Mouse (Mus musculus) 3134 (cell line): ENCODE results near the gene Trappc1.

ENCODE experiments used
- DNase-seq: peaks from one replicate; pipeline ENCODE4 v3.0.0-alpha.2; 2011; ENCODE audit warnings: low spot score; ENCODE audit not compliant: insufficient read length; ENCODE audit errors: extremely low read depth

Gene Trappc1

DNA sequence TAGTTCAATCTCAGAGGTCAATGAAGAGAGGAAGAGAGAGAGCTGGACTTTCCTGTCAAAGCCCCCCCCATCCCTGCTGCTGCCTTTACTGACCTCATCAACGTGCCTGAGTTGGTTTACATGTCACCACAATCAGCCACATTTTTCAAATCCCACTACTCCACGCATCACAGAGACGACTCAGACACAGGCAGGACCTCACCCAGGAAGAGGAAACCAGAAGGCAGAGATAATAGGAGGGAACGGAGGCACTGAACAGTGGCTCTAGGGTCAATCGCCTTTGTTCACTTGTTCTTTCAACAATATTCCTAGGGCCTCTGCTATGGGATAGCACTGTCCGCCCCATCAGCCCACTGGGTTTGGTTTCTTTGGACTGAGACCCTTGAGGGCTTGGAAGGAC, 3.9 kb downstream of the Trappc1 start:
- no peak for DNase-seq

GRCm38 (mm10) chr11:69328517-69328916, 4.7 kb downstream of the Trappc1 start:
- DNase-seq = no peak

GRCm38 (mm10) chr11:69331152-69331551, 7.4 kb downstream of the Trappc1 start:
- no peak for DNase-seq

- DNase-seq = no peak
These were observed 8.2 kb downstream of the Trappc1 start for GRCm38 (mm10) chr11:69331929-69332405.

GRCm38 (mm10) chr11:69332713-69333253, 9.0 kb downstream of the Trappc1 start:
- no peak for DNase-seq

DNA sequence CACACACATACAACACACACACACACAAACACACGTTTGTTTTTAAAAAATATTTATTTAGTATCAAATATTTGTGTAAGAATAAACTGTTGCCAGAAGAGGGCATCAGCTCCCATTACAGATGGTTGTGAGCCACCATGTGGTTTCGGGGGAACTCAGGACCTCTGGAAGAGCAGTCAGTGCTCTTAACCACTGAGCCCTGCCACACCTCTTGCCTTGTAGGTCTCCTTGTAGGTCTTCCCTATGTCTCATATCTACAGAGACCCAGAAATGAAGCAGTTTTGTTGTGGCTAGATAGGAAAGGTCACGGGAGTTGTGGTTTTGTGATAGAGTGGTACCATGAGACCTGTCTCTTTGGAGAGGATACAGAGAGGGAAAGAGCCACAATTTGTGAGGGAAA, 10.1 kb downstream of the Trappc1 start:
- no peak for DNase-seq

- DNase-seq = peak; percentile 76
These were observed 11.0 kb downstream of the Trappc1 start for GRCm38 (mm10) chr11:69334796-69335195.

GRCm38 (mm10) chr11:69340161-69341131, 16.7 kb downstream of the Trappc1 start, which contains the start of gene Rnf227:
TSS of gene Rnf227 (plus strand) at chr11:69340461.
- DNase-seq = no peak

GRCm38 (mm10) chr11:69346441-69346840, 22.7 kb downstream of the Trappc1 start:
- DNase-seq = no peak

GRCm38 (mm10) chr11:69356544-69356943, 32.8 kb downstream of the Trappc1 start:
- no peak for DNase-seq

DNA sequence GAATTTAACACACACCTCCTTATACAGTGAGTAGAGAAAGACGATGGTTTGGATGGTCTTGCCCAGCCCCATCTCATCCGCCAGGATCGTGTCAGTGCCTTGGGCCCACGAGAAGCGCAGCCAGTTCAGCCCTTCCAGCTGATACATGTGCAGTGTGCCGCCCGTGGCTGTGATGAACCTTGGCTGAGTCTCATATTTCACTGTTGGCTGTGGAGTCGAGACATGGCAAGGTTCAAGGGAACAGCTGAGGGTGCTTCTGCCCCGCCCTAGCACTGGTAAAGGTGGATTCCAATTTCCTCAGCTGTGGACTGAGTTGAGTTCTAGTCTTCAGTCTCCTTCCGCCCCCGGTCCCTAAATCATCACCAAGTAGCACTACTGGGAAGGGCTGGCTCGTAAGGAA, 33.9 kb downstream of the Trappc1 start:
- no peak for DNase-seq

DNA sequence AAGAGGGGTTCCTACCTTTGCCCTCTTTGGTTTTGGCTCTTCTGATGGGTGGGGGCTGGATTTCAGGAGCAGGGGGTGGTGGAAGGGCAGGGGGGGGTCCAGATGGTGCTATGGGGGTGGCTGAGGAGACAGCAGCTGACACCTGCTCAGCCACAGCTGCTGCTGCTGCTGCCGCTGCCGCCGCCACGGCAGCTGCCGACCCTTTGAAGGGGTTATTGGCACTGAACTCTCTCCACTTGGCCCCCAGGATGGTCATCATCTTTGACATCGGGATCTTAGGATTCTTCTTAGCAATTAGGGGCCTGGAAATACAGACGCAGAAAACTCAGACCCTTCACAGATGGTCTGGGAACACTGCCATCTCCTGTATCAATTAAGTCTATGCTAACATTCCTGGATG, 38.2 kb downstream of the Trappc1 start:
- no peak for DNase-seq

- no peak for DNase-seq
These were observed 38.7 kb downstream of the Trappc1 start for GRCm38 (mm10) chr11:69362479-69362878.

DNA sequence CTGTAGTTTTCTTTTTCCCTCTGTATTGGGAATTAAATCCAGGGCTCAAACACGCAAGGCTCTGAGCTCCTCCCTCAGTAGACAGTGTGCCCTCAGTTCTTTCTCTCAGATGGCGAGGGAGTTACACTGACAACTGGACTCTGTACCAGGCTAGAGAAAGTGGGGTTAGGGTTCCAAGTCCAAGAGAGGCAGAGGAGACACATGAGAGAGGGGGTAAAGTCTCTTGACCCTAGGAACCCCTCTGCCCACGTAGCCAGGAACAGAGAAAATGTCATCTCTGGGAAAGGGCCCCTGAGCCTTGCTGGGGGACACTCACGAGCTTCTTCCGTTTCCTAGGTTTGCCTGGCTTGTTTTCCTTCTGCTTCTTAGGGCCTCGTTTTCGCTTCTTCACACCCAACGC, 40.6 kb downstream of the Trappc1 start:
- no peak for DNase-seq

DNA sequence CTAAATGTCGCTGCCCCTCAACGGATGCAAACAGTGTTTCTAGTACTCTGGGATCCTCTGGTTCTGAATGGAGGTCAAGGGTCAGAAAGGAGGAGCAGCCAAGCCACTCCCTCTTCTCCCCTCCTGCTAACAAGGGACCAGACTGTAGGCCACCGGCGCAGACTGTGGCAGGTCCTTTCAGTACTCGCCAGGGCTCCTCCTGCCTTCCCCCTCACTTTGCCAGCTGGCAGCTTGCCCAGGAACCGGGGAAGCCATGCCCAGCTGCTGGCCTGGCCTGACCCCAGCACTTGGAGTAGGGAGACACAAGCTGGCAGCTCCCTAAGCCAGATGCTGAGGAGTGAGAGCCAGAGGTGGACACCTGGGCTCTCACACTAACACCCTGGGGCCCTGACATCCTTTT, 41.1 kb downstream of the Trappc1 start:
- DNase-seq = peak; percentile 91

DNA sequence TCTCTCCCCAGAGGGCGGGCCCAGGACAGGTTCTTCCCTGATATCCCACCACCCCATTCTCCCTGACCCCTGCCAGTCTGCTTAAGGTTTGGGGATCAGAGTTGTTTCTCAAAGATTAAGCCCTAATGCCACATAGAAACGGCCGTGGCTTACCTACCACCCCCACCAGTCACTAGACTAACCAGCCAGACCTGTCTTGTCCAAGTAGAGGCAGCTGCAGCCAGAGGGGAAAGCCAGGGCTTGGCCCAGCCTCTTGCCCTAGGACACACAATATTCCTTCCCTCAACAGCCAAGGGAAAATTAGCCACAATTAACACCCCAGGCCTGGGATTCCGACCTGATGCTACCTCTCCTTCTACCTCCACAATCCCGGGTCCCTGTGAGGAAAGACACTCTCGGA, 41.9 kb downstream of the Trappc1 start:
- no peak for DNase-seq

DNA sequence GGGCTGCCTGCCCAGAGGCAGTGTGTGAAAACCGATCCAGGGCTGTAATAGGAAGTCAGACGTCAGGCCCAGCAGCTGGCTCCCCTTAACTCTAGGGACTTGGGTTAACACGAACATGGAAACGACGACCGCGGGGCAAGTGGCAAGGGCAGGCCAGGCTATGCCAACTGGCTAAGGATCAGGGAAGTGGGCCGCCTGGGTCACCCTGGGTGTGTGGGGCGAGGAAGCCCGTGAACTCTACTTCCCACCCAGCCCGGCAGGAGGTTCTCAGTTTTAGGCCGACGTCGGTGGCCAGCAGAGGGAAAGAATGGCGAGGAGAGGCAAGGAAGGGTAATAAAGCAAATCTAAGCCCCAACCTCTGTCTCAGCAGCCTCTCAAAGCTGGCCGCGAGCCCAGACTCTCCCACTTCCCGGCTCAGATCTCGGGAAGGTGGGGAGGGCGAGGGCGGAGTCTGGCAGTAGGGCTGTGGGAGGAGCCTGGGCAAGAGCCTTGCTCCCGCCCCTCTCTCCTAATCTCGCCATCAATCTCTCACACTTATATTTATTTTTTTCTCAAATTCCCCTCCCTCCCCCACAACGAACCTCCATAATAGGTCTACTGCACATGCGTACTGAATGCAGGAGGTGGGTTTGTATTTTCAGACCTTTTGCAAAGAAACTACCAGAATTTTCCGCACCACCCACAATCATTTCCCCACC, 42.5 kb downstream of the Trappc1 start:
- DNase-seq = peak; percentile 94

GRCm38 (mm10) chr11:69366855-69367615, 43.3 kb downstream of the Trappc1 start:
- DNase-seq = no peak

GRCm38 (mm10) chr11:69367616-69368355, 44.0 kb downstream of the Trappc1 start:
- DNase-seq = peak; percentile 65
